Mouse (Mus musculus) stomach, postnatal 0 days (tissue): ENCODE data around the gene Zfp219.

Experiments used
- CTCF ChIP-seq: IDR thresholded peaks from 2 replicates; pipeline ENCODE4 v1.5.1; 2016; ENCODE audit warnings: antibody characterized with exemption, low read depth, mild to moderate bottlenecking, moderate library complexity
- EP300 ChIP-seq: optimal IDR thresholded peaks from 2 replicates; pipeline ENCODE3; 2016; ENCODE audit warnings: antibody characterized with exemption

GRCm38 (mm10) chr14:52044901-52045678 lies 24.6 kb upstream of the Zfp219 start:
- TF ChIP-seq CTCF (peak; percentile 76), EP300 (no peak)
